Mouse (Mus musculus): ENCODE data around the gene Gm11733.
"Not testable (repeated sequence)": the region's sequence is repeated elsewhere in the genome, so short reads cannot be mapped to it uniquely, and the experiment has no call there.

The Gm11733 gene

GRCm38 (mm10) chr11:117484198-117484597 lies at the start of gene Gm11733:
Gene Gm11733 (plus strand): TSS chr11:117484368.
- DNase-seq (ENCODE audit: low read depth) = no peak

GRCm38 (mm10) chr11:117436401-117437109 lies 47.6 kb upstream of the Gm11733 start:
- no peak for DNase-seq (ENCODE audit: low read depth)

- DNase-seq (ENCODE audit: low read depth) = no peak
These were observed 47.1 kb upstream of the Gm11733 start for GRCm38 (mm10) chr11:117437110-117437490.

- no peak for DNase-seq (ENCODE audit: low read depth)
These were observed 45.8 kb upstream of the Gm11733 start for GRCm38 (mm10) chr11:117438363-117438762.

- DNase-seq (ENCODE audit: low read depth) = no peak
These were observed 43.2 kb upstream of the Gm11733 start for GRCm38 (mm10) chr11:117440865-117441425.

DNA sequence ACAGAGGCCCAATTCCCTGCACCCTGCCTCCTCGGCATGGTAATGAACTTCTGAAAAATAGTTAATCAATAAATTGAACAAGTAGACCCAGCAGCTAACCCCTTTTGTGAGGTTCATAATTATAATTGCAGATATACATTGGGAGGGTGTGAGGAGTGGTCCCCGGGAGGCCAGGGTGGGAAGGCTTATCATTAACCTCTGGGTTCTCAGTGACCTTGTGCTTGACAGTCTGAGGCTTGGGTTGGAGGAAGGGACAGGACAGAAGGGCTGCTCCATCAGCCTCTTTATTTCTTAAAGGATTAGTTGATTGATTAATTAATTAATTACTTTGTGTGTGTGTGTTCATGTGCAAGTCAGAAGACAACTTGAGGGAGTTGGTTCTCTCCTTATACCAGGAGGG lies 40.1 kb upstream of the Gm11733 start:
- DNase-seq (ENCODE audit: low read depth) = no peak

DNA sequence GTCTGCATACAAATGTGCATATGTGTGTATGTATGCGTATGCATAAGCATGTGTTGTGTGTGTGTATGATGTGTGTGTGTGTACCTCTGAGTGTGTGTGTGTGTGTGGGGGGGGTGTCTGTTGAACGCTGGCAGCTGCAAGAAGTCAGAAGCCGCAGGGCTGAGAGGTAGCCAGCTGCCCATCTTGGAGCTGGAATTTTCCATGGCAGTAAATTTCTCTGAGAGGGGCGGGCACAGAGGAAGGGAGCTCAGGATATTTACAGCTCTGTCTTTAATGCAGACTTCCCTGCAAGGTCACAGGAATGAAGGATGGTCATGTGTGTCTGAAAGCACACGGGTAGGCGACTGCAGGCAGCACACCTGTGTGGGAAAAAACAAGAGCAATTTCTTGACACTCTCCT lies 38.5 kb upstream of the Gm11733 start:
- DNase-seq (ENCODE audit: low read depth) = no peak

GRCm38 (mm10) chr11:117454086-117454485 lies 30.1 kb upstream of the Gm11733 start:
- no peak for DNase-seq (ENCODE audit: low read depth)

- DNase-seq (ENCODE audit: low read depth) = no peak
These were observed 25.0 kb upstream of the Gm11733 start for GRCm38 (mm10) chr11:117459148-117459547.

DNA sequence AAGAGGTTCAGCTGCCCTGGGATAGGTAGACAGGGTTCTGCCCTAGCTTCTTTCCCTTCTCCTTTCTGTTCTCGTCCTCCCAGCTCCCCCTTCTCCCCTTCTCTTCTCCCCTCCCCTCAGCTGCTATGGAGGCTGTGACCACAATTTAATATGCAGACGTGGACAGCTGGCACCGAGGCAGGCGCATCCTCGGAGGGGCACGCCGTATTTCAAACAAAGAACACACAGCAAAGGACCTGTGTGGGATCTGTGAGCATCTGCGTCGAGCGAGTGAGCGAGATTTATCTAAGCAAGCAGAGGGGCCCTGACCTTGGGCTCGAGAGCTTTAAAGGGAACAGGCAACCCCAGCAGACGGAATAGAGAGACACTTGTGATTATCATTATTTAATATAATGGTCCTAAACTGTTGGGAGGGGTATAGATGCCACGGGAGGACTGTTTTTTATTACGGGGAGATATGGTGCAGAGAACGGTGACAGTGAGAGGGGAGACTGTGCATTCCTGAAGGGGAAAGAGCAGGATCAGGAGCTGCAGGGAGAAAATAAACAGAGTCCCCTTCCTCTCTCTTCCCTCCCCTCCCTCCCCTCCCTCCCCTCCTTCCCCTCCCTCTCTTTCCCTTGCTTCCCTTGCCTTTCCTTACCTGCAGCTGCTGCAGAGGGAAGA lies 21.8 kb upstream of the Gm11733 start:
- no peak for DNase-seq (ENCODE audit: low read depth)

GRCm38 (mm10) chr11:117463416-117463815 lies 20.8 kb upstream of the Gm11733 start:
- DNase-seq (ENCODE audit: low read depth) = not testable (repeated sequence)

GRCm38 (mm10) chr11:117466292-117466691 lies 17.9 kb upstream of the Gm11733 start:
- DNase-seq (ENCODE audit: low read depth) = no peak

DNA sequence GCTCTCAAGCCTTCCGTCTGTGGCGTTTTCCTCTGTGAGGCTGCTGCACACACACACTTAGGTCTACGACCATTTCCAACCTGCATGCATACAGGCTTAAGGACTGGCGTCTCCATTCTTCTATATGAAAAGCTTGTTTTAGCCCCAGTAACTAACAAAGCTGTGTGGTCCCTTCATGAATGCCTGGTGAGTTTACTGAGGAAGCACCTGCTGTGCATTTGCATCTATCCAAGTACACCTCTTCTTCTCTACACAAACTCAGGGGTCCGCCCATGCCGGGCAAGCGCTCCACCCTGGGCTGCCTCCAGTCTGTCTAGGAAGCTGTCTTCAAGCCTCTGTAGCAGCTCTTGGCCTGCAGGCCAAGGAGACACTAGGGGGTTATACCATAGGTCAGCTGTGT lies 17.3 kb upstream of the Gm11733 start:
- no peak for DNase-seq (ENCODE audit: low read depth)

- DNase-seq (ENCODE audit: low read depth) = no peak
These were observed 15.4 kb upstream of the Gm11733 start for GRCm38 (mm10) chr11:117468585-117469363.

GRCm38 (mm10) chr11:117469724-117470123 lies 14.4 kb upstream of the Gm11733 start:
- no peak for DNase-seq (ENCODE audit: low read depth)

DNA sequence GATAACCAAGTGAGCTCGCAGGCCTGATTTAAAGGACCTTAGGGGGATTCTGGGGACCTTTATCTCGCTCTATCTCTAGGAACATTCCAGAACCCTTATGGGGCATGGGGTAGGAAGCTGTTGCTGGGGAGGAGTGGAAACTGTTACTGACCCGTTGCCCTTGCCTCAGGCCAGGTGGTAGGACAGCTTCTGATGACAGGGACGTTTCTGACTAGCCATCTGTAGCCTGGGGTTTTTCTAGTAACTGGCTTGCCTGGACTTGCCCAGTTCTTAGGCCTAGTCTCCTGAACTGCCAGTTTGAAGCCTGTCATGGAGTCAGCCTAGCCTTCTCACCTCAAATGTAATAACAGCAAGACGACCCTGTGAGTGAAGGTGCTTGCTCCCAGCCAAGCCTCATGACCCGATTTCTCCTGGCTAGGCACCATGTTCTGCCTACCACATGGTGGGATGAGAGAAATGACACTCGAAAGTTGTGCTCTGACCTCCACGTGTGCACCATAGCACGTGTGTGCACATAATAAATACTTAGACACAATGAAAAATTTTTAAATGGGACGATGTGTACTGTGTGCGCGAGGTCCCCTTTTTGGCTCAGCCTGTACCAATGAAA lies 13.5 kb upstream of the Gm11733 start:
- DNase-seq (ENCODE audit: low read depth) = no peak

DNA sequence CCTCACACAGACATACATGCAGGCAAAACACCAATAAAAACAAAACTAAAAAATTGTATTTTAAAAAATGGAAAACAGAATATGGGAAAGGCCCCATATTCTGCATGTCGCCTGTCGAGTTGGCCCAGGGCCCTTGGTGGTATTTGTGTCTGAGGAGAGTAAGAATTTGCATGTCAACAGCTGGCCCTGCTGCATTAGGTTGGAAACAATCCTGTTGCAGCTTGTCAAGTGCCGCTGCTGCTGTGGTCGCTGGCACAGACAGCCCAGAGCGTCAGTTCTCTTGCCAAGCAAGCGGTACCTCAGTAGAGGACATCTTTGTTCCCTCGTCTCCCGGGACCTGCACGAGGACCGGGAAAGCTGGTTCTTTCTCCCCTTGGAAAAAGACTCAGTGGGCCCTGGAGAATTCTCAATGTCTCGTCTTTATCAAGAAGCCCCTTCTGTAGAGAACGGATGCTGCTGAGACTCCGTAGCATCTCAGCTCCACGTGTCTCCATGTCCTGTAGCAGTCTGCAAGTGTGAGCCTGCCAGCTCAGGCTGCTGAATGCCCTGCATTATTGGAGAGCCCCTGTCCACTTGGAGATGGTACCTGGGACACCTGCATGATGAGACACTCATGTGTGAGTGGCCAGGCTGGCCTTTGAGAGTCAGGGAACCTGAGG lies 12.4 kb upstream of the Gm11733 start:
- no peak for DNase-seq (ENCODE audit: low read depth)

GRCm38 (mm10) chr11:117472885-117473284 lies 11.3 kb upstream of the Gm11733 start:
- DNase-seq (ENCODE audit: low read depth) = no peak

DNA sequence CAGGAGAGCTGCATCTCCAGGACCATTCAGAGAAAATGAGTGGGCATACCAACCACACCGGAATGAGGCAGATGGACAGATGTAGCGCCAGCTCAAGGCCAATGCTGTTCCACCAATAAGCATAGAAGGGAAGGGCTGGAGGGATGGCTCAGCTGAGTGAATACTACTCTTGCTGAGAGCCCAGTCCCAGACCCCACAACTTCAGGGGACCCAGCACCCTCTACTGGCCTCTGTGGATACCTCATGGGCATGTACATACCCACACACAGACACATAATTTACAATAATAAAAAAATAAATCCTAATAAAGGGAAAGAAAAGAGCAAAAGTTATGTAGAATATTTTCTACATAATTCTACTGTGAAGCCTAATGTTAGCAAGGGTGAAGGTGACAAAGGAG lies 9.0 kb upstream of the Gm11733 start:
- no peak for DNase-seq (ENCODE audit: low read depth)

DNA sequence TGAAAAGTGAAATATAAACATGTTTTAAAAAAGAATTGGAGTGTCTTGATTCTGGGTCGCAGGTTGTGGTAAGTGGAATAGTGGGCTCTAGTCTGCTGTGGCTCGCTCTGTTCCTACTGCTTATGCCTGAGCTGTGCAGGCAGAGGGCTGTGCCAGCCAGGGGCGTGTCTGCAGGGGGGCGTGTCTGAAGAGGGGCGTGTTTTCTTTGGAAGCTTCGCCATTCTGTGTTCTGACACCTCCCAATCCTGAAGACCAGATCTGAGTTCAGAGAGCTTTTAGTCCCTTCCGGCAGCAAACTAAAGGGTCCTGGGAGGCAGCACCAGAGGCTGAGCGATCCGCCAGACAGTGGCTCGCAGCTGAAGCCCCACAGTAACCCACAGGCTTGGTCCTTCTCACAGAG lies 8.5 kb upstream of the Gm11733 start:
- DNase-seq (ENCODE audit: low read depth) = no peak

DNA sequence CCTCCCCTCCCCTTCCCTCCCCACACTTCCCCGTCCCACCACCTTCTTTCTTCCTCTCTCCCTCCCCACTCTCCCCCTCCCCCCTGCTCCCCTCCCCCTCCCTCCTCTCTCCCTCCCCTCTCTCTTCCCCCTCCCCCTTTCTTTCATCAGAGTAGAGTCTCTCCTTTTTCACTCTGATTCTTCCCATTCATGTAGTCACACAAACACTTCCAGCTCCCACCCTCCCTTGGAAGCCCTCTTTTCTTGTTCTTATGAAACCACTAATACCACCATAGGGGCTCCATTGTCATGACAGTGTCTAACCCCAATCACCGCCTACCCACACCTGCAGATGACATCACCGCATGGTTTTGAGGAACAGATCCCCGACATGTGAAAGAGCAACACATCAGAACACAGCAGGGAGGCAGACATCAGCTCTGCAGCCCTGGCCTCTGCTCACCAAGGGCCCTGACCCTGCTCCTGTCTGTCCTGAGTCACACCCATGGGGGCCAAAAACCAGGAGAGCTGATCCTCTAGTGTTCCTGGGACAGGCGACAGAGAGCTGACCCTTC lies 7.5 kb upstream of the Gm11733 start:
- DNase-seq (ENCODE audit: low read depth) = no peak
